Mouse (Mus musculus) A20 (cell line): ENCODE results near the gene Vps26b.

ENCODE experiments used
- DNase-seq: peaks from one replicate; pipeline ENCODE4 v3.0.0-alpha.2; 2011; ENCODE audit warnings: low read depth, low spot score

Vps26b gene

GRCm38 (mm10) chr9:27029828-27030762 is at the start of gene Vps26b, which contains the start of gene Ncapd3:
Gene Vps26b, minus strand, starts transcription at chr9:27030065.
Gene Ncapd3, plus strand, starts transcription at chr9:27030175.
- peak; percentile 97 for DNase-seq

GRCm38 (mm10) chr9:27075812-27076211 is 45.9 kb upstream of the Vps26b start:
- no peak for DNase-seq

DNA sequence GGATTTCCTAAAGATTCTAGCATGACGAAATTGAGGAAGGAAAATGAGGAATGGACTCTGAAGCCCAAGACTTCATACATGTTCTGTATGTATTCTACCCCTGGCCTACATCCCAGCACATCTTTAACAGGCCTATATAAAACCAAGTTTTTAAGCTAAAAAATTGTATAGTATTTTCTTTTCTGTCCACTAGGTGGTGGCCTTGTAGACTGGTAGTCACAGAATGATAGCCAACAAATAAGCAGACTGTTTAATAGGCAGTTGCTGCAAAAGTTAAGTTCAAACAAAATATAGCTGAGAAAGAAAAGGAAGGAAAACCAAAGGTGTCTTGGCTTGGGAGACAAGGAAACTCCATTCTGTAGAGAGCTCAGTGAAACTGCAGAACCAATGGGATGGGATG is 44.8 kb upstream of the Vps26b start:
- DNase-seq: peak; percentile 13

- no peak for DNase-seq
These were observed 41.0 kb upstream of the Vps26b start for GRCm38 (mm10) chr9:27070895-27071294.

GRCm38 (mm10) chr9:27058341-27058740 is 28.5 kb upstream of the Vps26b start:
- DNase-seq: no peak

GRCm38 (mm10) chr9:27049492-27049891 is 19.6 kb upstream of the Vps26b start:
- DNase-seq: no peak

DNA sequence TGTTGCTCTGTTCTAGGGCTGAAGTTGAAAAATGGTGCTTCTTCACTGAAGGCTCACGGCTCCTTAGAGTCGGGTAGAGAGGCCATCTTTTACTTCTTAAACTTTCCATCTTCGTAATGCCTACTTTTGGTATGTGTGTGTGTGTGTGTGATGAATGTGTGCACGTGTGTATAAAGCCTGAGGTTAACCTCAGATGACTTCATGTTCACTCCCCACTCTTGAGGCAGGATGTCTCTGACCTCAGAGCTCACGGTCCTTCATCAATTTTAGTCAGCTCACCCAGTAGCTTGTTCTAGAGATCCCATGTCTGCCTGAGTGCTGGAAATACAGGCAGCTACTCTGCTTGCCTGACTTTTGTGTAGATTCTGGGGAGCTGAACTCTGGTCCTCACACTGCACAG is 14.0 kb upstream of the Vps26b start:
- no peak for DNase-seq

- no peak for DNase-seq
These were observed 867 bp upstream of the Vps26b start for GRCm38 (mm10) chr9:27030763-27031100.

DNA sequence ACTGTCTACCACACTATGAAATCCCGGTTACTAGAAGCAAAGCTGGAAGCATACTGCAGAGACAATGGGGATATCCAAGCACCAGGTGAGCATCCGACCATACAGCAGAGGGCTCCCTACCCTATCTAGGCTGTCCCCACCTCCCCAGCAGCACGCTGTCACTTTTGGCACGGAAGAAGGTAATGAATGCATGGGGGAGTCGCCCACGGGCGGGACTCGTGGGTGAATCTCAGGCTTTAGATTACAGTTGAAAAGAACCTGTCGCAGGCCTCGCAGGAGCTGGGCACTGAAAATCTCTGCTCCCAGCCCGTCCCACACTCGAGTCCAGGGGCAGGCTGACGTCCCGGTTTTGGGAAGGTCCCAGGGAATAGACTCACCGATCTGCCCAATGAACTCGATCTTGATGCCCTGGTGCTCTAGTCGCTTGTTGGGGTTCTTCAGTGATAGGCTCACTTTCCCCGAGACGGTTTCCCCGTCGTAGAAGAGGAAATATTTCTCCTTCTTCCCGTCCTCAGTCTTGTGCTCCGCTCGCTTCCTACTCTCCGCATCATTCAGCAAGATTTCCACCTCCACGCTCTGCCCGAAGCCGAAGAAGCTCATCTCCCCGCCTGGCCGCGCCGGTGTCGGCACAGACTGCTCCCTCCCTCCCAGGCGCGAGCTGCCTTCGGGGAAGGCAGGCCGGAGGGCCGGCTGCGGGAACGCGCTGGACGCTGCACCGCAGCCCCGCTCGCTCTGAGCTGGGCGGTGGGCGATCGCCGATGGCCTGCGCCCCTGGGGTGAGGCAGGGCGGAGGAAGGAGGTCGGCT is 640 bp downstream of the Vps26b start:
- peak; percentile 61 for DNase-seq

DNA sequence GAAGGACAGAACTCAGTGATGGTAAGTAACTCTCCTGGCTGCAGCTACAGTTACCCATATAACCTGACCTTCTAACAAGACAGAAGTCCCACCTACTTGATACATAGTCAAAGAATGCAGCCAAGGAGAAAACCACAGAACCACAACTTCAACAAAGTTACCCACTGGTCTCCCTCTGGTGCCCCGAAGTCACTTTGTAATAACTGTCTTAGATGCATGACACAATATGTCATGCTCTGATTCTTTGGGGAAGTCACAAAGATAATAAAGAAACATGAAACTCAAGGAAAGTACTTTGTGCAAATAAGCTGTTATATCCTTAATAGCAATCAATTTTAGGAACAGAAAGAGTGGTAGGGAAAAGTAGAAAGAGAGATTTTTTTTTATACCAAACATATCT is 3.2 kb downstream of the Vps26b start:
- peak; percentile 80 for DNase-seq

- peak; percentile 68 for DNase-seq
These were observed 6.2 kb downstream of the Vps26b start for GRCm38 (mm10) chr9:27023681-27024080.

DNA sequence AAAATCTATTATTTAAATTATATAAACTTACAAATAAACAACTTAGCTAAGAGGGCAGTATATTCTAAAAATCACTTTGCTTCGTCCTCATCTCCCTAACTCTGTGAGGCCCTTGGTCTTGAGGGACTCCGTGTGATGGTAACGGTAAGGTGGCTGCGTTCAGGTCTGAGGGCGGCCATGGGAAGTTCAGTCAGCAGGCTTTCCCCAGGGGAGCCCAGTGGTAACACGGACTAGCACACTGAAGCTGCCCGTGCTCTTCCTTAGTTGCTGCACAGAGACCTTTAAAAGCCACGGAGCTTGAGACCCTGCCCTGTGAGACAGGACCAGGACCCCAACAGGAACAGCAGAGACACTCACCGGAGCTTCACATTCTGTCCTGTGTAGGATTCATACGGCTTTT is 10.9 kb downstream of the Vps26b start:
- no peak for DNase-seq

- DNase-seq: no peak
These were observed 18.3 kb downstream of the Vps26b start for GRCm38 (mm10) chr9:27011572-27011971.

DNA sequence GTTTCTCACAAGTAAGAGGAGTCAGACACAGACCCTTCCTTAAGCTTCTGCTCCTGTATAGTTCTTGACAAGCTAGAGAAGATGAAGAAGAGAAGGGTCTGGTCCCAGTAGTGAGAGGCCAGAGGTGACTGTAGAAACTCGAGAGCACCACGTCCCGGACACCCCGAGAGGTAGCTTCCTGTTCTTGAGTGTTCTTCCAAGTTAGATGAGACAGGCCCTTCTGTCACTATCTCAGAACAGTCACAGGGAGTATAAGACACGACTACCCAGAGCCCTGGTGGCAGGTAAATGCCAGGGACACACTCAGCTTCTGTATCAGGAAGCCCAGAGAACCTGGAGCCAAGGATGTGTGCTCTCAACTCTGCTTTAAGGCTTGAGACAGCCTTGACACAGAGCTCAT is 20.6 kb downstream of the Vps26b start:
- DNase-seq: no peak

GRCm38 (mm10) chr9:27006866-27007265 is 23.0 kb downstream of the Vps26b start:
- no peak for DNase-seq

DNA sequence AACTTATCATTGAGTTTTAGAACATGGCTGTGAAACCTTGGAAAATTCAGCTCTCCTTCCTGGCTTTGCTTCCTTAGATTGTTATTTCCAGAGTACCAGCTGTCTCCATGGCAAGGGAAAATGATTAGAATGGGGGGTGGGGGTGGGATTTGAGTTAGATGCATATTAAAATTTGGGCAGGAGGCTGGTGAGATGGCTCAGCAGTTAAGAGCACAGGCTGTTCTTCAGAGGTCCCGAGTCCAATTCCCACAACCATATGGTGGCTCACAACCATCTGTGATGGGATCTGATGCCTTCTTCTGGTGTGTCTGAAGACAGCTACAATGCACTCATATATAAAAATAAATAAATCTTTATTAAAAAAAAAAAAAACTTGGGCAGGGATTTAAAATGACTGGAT is 23.9 kb downstream of the Vps26b start:
- no peak for DNase-seq

GRCm38 (mm10) chr9:27005231-27005630 is 24.6 kb downstream of the Vps26b start:
- no peak for DNase-seq

- DNase-seq: peak; percentile 96
These were observed 30.1 kb downstream of the Vps26b start, which contains the start of the genes Acad8 and Thyn1 for GRCm38 (mm10) chr9:26999461-27000395. Gene Acad8, minus strand, starts transcription at chr9:26999566. Gene Thyn1, plus strand, starts transcription at chr9:26999710.

DNA sequence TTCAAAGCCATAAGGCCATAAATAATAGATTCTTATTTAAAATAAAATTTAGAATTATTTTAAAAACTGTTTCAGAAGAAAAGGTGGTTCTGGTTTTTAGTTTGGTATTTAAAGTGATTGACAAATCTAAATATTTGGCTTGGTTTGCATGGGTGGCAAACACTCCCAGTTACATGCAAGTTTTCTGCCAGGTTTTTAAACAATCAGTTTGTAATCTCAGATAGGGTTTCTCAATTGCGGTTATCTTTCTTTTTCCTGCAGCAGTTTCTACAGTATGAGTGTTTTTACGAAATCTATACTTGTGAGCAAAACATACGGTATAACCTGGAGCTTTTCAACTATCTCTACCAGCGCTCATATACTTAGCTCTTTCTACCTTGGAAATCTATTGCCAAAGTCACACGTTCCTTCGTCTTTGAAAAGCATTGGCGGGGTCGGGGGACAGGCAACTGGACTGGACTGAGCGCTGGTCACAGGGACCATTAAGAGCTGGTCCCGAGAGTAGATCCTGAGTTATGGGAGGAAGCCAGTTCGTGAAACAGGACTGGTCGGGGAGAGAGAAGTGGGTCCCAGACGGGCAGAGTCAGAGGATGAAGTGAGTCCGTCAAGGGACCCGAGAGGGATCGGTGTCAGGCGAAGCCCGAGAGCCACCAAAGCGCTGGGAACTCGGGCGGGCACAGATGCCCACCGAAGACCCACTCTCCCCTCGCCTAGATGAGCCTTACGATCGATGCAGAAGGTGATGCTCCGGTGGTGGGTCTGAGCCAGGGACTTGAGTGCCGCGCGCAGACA is 31.0 kb downstream of the Vps26b start:
- DNase-seq: no peak

GRCm38 (mm10) chr9:26997501-26997900 is 32.4 kb downstream of the Vps26b start:
- DNase-seq: no peak

- peak; percentile 47 for DNase-seq
These were observed 32.8 kb downstream of the Vps26b start for GRCm38 (mm10) chr9:26997062-26997461.
